Mouse (Mus musculus) cerebellum, adult 2 months (tissue): ENCODE measurements around the gene Zfp988.
"Not testable (repeated sequence)": the region's sequence is repeated elsewhere in the genome, so short reads cannot be mapped to it uniquely, and the experiment has no call there.

ENCODE experiments used
- CTCF ChIP-seq: fragments of 200-500 bp; IDR thresholded peaks from 2 replicates; pipeline ENCODE4 v1.5.1; 2011; ENCODE audit warnings: low read depth, mild to moderate bottlenecking, control low read depth, low read length, moderate library complexity, borderline replicate concordance; ENCODE audit not compliant: insufficient read depth
- POLR2A ChIP-seq: fragments of 200-500 bp; IDR thresholded peaks from 2 replicates; pipeline ENCODE4 v1.6.1; 2011; ENCODE audit warnings: low read length, control low read depth, borderline replicate concordance; ENCODE audit not compliant: insufficient read depth

DNA sequence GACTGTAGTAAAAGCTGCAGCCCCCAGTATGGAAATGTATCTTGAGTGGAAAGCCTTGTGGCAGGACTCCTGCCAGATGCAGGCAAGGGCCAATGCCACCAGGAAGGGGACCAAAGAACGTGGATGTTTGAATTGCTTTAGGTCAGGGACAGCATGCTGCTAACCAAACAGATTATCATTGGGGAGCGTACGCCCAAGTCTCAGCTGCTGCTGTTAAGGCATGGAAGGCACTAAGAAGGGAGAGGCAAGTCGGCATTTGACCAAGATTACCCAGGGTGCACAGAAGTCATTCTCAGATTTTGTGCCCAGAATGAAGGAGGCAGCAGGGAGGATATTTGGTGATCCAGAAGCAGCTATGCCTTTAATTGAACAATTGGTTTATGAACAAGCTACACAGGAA, 35.4 kb upstream of the Zfp988 start:
- not testable (repeated sequence) for TF ChIP-seq CTCF, POLR2A
